Mouse (Mus musculus) C2C12 (cell line): ENCODE data around the gene Cant1. TPM values are rescaled to one million over a fixed set of nuclear protein-coding genes. Genes with fewer than 3 reads are reported as not detected.
A peak's percentile ranks its signal among the peaks of the same experiment; 100 is the strongest.

ENCODE experiments used
- H3K27me3 ChIP-seq: one replicate; pipeline ENCODE4 v1.6.1; 2011; ENCODE audit not compliant: control insufficient read depth, insufficient read depth, insufficient read length
- H3K36me3 ChIP-seq: one replicate; pipeline ENCODE4 v1.6.1; 2011; ENCODE audit not compliant: control insufficient read depth, insufficient read depth
- H3K4me3 ChIP-seq: one replicate; pipeline ENCODE4 v1.5.1; 2011; ENCODE audit warnings: mild to moderate bottlenecking, control low read depth; ENCODE audit not compliant: poor library complexity, insufficient read depth, severe bottlenecking
- H3K79me2 ChIP-seq: one replicate; pipeline ENCODE4 v1.6.1; 2011; ENCODE audit not compliant: control insufficient read depth, insufficient read depth
- H3K79me3 ChIP-seq: one replicate; pipeline ENCODE4 v1.6.1; 2011; ENCODE audit warnings: low read depth, control low read depth
- H3ac ChIP-seq: one replicate; pipeline ENCODE3; 2011; ENCODE audit warnings: low read depth; ENCODE audit not compliant: control insufficient read depth, insufficient read length
- CEBPB ChIP-seq: IDR thresholded peaks from one replicate; pipeline ENCODE4 v1.6.1; 2011; ENCODE audit warnings: low read depth, mild to moderate bottlenecking, control low read depth, moderate library complexity
- CTCF ChIP-seq: IDR thresholded peaks from one replicate; pipeline ENCODE4 v1.5.1; 2011; ENCODE audit not compliant: control insufficient read depth, insufficient read depth, insufficient read length
- FOSL1 ChIP-seq: IDR thresholded peaks from one replicate; pipeline ENCODE4 v1.8.0; 2011; ENCODE audit warnings: mild to moderate bottlenecking, low read length; ENCODE audit not compliant: poor library complexity, insufficient read depth, severe bottlenecking
- MAX ChIP-seq: IDR thresholded peaks from one replicate; pipeline ENCODE4 v1.6.1; 2011; ENCODE audit warnings: mild to moderate bottlenecking, control low read depth
- MYOD1 ChIP-seq: IDR thresholded peaks from one replicate; pipeline ENCODE4 v1.6.1; 2011; ENCODE audit warnings: low read depth; ENCODE audit not compliant: control insufficient read depth, insufficient read length
- MYOG ChIP-seq: IDR thresholded peaks from one replicate; pipeline ENCODE4 v1.6.1; 2011; ENCODE audit not compliant: control insufficient read depth, insufficient read length; ENCODE audit errors: extremely low read depth
- USF1 ChIP-seq: IDR thresholded peaks from one replicate; pipeline ENCODE4 v1.6.1; 2011; ENCODE audit warnings: low read depth, mild to moderate bottlenecking, control low read depth, moderate library complexity
- long read RNA-seq, 2 experiments: library from polyadenylated mRNA; unstranded; transcript quantifications; one replicate each; pipeline ENCODE4 v2.0.0; 2019 to 2020
- polyA plus RNA-seq: library from polyadenylated mRNA; unstranded; fragments of >200 nt; fragmentation: generic; extraction: Trizol; gene quantifications from one replicate; pipeline ENCODE4 v1.2.1, GENCODE M21; 2012; ENCODE audit warnings: missing spikeins

Gene Cant1
- polyA plus RNA-seq: 29.7 TPM
- long read RNA-seq, experiment 1, full-length matches to known transcripts: 28 of 45 reads
- long read RNA-seq, experiment 1, partial matches to known transcripts: 3 of 45 reads
- long read RNA-seq, experiment 1, other reads (novel, unspliced or antisense): 14 of 45 reads
- long read RNA-seq, experiment 2, full-length matches to known transcripts: 288 of 353 reads
- long read RNA-seq, experiment 2, partial matches to known transcripts: 18 of 353 reads
- long read RNA-seq, experiment 2, other reads (novel, unspliced or antisense): 47 of 353 reads

DNA sequence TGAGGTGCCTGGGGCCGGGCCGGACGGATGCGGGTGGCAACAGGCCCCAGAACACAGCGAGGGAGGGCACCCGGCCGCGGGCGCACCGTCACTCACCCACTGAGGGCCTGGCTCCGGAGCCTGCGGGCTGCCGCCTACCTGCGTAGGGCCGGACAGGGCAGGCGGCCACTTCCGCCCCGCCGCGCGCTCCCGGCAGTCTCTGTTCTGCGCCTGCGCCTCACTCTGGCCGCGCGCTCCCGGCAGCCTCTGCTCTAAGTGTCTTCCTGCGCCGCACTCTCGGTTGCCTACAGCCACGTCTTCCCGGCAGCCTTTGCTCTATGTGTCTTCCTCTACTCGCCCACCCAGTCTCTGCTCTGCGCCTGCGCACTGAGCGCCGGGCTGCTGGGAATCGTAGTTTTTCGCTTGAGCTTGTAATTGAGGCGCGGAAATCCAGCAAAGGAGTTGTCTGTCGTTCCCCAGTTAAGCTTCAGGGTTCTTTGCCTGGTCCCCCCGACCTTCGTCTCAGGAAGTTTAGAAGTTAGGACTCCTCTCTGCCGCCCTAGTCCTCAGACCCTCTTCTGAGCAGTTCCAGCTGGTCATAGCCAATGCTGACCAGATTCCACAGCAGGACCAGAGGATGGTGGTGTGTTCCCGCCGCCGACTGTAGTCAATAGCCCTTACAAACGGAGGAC is at the start of gene Cant1:
Gene Cant1, minus strand, starts transcription at position 253 of the 671 bp plus-strand sequence.
- Histone ChIP-seq H3ac (peak within 1 kb of the TSS; percentile 82), H3K79me3 (peaks cover 11% of the 10 kb centered on the region), H3K79me2 (peaks cover 28% of the 10 kb centered on the region), H3K4me3 (peak within 1 kb of the TSS; percentile 81), H3K27me3 (no peaks in the 10 kb centered on the region), H3K36me3 (peaks cover 9% of the 10 kb centered on the region)
- peak; percentile 57 for TF ChIP-seq MAX
- no peak for TF ChIP-seq CTCF

GRCm38 (mm10) chr11:118467441-118468035 is 48.7 kb upstream of the Cant1 start:
- H3ac ChIP-seq: no peak overlapping the region
- H3K79me2 ChIP-seq: no peaks in the 10 kb centered on the region
- no peaks in the 10 kb centered on the region for H3K79me3 ChIP-seq
- H3K27me3 ChIP-seq: peaks cover 22% of the 10 kb centered on the region
- no peak overlapping the region for H3K4me3 ChIP-seq
- TF ChIP-seq USF1 (no peak), CEBPB (no peak), MYOG (no peak), MYOD1 (no peak), MAX (no peak), CTCF (no peak), FOSL1 (no peak)
- no peaks in the 10 kb centered on the region for H3K36me3 ChIP-seq

DNA sequence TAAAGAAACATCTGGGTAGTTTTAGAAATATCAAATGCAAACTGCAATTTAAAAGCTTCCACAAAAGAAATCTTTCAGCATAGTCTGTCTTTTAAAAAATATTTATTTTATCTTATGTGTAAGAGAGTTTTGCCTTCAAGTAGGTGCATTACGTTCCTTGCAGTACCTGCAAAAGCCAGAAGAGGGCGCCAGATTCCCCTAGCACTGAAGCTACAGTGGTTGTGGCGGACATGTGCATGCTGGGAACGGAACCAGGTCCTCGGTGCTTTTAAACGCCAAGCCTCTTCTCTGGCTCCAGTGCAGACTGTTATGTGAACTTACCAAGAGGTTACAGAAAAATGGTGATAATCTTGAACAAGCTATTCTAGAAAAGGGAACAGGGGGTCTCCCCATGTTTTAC is 41.4 kb upstream of the Cant1 start:
- Histone ChIP-seq H3K36me3 (no peaks in the 10 kb centered on the region), H3K79me3 (no peaks in the 10 kb centered on the region), H3K4me3 (no peak overlapping the region), H3K27me3 (peaks cover 22% of the 10 kb centered on the region), H3K79me2 (no peaks in the 10 kb centered on the region), H3ac (no peak overlapping the region)
- no peak for TF ChIP-seq MYOD1
- TF ChIP-seq FOSL1: no peak
- TF ChIP-seq CTCF: no peak
- no peak for TF ChIP-seq USF1
- no peak for TF ChIP-seq MAX
- no peak for TF ChIP-seq CEBPB
- TF ChIP-seq MYOG: no peak

DNA sequence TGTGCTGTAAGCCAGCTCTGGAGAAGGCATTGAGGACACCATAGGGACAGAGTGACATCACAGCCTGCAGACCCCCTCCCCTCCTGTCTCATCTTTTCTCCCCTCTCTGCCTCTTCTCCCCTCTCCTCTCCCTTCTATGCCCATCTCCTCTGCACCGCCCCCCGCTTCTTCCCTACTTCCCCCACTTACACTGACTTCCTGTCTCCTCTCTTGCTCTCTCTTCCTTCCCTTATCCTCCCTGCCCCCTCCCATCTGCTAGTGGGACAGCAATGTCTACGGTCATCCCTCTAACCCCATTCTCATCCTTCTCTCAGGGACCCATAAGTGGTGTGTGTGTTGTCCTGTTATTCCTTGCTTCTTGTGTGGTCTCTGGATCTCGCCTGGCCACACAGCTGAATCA is 40.6 kb upstream of the Cant1 start:
- TF ChIP-seq CEBPB: no peak
- no peak for TF ChIP-seq CTCF
- TF ChIP-seq FOSL1: no peak
- no peak for TF ChIP-seq MAX
- TF ChIP-seq USF1: no peak
- TF ChIP-seq MYOD1: no peak
- no peak for TF ChIP-seq MYOG
- H3K36me3 ChIP-seq: no peaks in the 10 kb centered on the region
- no peaks in the 10 kb centered on the region for H3K79me2 ChIP-seq
- no peak overlapping the region for H3ac ChIP-seq
- no peaks in the 10 kb centered on the region for H3K79me3 ChIP-seq
- H3K27me3 ChIP-seq: peaks cover 26% of the 10 kb centered on the region
- H3K4me3 ChIP-seq: no peak overlapping the region

DNA sequence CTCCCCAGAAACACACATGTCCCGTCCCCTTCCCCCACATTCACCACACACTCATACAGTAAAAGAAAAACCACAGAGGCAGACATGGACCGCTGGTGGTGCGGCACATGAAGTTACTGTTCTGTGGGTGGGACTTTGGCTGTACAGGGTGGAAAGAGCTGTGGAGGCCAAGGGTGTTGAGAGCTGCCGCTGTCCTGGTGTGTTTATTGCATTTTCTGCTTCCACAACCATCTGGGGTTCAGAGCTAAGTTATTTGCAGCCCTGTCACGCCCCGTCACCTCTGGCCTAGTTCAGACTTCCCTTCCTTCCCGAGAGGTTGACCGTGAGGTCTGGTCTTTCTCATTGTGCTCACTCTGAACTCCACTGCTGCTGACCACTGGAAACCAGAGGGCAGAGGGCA is 40.2 kb upstream of the Cant1 start:
- no peaks in the 10 kb centered on the region for H3K79me2 ChIP-seq
- H3K27me3 ChIP-seq: peaks cover 26% of the 10 kb centered on the region
- no peak overlapping the region for H3ac ChIP-seq
- TF ChIP-seq CEBPB: no peak
- no peak for TF ChIP-seq MYOG
- TF ChIP-seq FOSL1: no peak
- TF ChIP-seq MAX: no peak
- TF ChIP-seq USF1: no peak
- no peak for TF ChIP-seq MYOD1
- no peak for TF ChIP-seq CTCF
- H3K4me3 ChIP-seq: no peak overlapping the region
- H3K36me3 ChIP-seq: no peaks in the 10 kb centered on the region
- no peaks in the 10 kb centered on the region for H3K79me3 ChIP-seq

DNA sequence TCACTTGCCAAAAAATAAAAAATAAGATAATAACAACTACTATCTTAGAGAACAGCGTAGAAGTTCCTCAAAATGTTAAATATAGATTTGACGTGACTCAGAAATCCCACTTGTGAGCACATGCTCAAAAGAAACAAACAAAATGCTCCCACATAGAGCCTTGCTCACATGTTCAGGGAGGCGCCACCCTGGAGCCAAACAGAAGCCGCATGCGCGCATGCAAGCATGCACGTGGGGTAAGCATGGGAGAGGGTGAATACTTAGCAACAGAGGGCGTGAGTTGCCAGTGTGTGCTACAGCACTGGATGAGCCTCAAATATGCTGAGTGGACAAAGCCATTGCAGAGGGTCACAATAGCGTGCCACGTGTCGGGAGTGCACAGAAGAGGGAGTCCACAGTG is 38.1 kb upstream of the Cant1 start:
- Histone ChIP-seq H3K27me3 (peaks cover 26% of the 10 kb centered on the region), H3ac (no peak overlapping the region), H3K79me2 (no peaks in the 10 kb centered on the region), H3K79me3 (no peaks in the 10 kb centered on the region), H3K4me3 (no peak overlapping the region), H3K36me3 (no peaks in the 10 kb centered on the region)
- no peak for TF ChIP-seq CEBPB
- TF ChIP-seq MYOD1: no peak
- no peak for TF ChIP-seq FOSL1
- TF ChIP-seq MYOG: no peak
- TF ChIP-seq MAX: no peak
- no peak for TF ChIP-seq USF1
- TF ChIP-seq CTCF: no peak
